Mouse (Mus musculus): ENCODE measurements around the gene Gm20696. TPM values are rescaled to one million over a fixed set of nuclear protein-coding genes. Genes with fewer than 3 reads are reported as not detected.

Gm20696 gene
- total RNA-seq, 2 experiments from 2014 or later: 1.2 to 1.3 TPM

GRCm38 (mm10) chr6:99489900-99490648, 176.5 kb downstream of the Gm20696 start:
- H3K27ac ChIP-seq: peak overlapping the region; percentile 78
- H3K4me3 ChIP-seq: no peak overlapping the region
- intact Hi-C loops (cut with DNase I): loop anchor here (5.0 kb wide), 1 partner anchor 32 kb away; the partner anchor contains the start of gene Foxp1
- TF ChIP-seq CTCF (IDR thresholded peaks at IDR 0.05): no peak
- no peak for DNase-seq

- DNase-seq: no peak
- Histone ChIP-seq H3K27ac (peak overlapping the region; percentile 6; the same call in 1 of the 2 replicates), H3K4me3 (no peak overlapping the region)
- intact Hi-C loops (cut with DNase I): loop anchor here (5.0 kb wide), 1 partner anchor 33 kb away; the partner anchor contains the start of gene Foxp1
- TF ChIP-seq CTCF (IDR thresholded peaks at IDR 0.05): no peak
Observed at GRCm38 (mm10) chr6:99489423-99489822, 177.2 kb downstream of the Gm20696 start.

GRCm38 (mm10) chr6:99485884-99486640, 180.5 kb downstream of the Gm20696 start:
- DNase-seq: peak; percentile 54
- intact Hi-C loops (cut with DNase I): loop anchor here (1.0 to 5.0 kb wide), 2 partner anchors 27 to 36 kb away; partner anchors contain the start of gene Foxp1
- Histone ChIP-seq H3K27ac (peak overlapping the region; percentile 91), H3K4me3 (peak overlapping the region; percentile 66)
- TF ChIP-seq CTCF (IDR thresholded peaks at IDR 0.05): peak; percentile 47

- Histone ChIP-seq H3K4me3 (peak overlapping the region; percentile 66), H3K27ac (peak overlapping the region; percentile 91)
- intact Hi-C loops (cut with DNase I): loop anchor here (1.0 to 5.0 kb wide), 2 partner anchors 26 to 37 kb away; partner anchors contain the start of gene Foxp1
- no peak for TF ChIP-seq CTCF (IDR thresholded peaks at IDR 0.05)
- peak; percentile 87 for DNase-seq
Observed at GRCm38 (mm10) chr6:99485217-99485883, 181.2 kb downstream of the Gm20696 start.

GRCm38 (mm10) chr6:99484884-99485216, 181.7 kb downstream of the Gm20696 start:
- H3K4me3 ChIP-seq: peak overlapping the region; percentile 66

GRCm38 (mm10) chr6:99484197-99484725, 182.3 kb downstream of the Gm20696 start:
- intact Hi-C loops (cut with DNase I): no loop called here
- no peak for TF ChIP-seq CTCF (IDR thresholded peaks at IDR 0.05)

More at GRCm38 (mm10) chr6:99484884-99485216, 181.7 kb downstream of the Gm20696 start:
- no peak for DNase-seq
- no peak for TF ChIP-seq CTCF (IDR thresholded peaks at IDR 0.05)
- intact Hi-C loops (cut with DNase I): loop anchor here (1.0 to 5.0 kb wide), 2 partner anchors 26 to 37 kb away; partner anchors contain the start of gene Foxp1
- H3K27ac ChIP-seq: peak overlapping the region; percentile 91

GRCm38 (mm10) chr6:99483556-99483955, 183.0 kb downstream of the Gm20696 start:
- Histone ChIP-seq H3K4me3 (no peak overlapping the region), H3K27ac (peak overlapping the region; percentile 20; the same call in 1 of the 2 replicates)
- intact Hi-C loops (cut with DNase I): no loop called here
- no peak for TF ChIP-seq CTCF (IDR thresholded peaks at IDR 0.05)
- DNase-seq: no peak

More at GRCm38 (mm10) chr6:99484197-99484725, 182.3 kb downstream of the Gm20696 start:
- Histone ChIP-seq H3K27ac (peak overlapping the region; percentile 91), H3K4me3 (no peak overlapping the region)
- no peak for DNase-seq

- TF ChIP-seq CTCF (IDR thresholded peaks at IDR 0.05): no peak
- Histone ChIP-seq H3K4me3 (no peak overlapping the region), H3K27ac (no peak overlapping the region)
- intact Hi-C loops (cut with DNase I): no loop called here
- no peak for DNase-seq
Observed at GRCm38 (mm10) chr6:99481568-99481967, 185.0 kb downstream of the Gm20696 start.

GRCm38 (mm10) chr6:99478873-99479650, 187.5 kb downstream of the Gm20696 start:
- no peak for TF ChIP-seq CTCF (IDR thresholded peaks at IDR 0.05)
- Histone ChIP-seq H3K27ac (no peak overlapping the region), H3K4me3 (no peak overlapping the region)
- intact Hi-C loops (cut with DNase I): no loop called here
- DNase-seq: no peak

- intact Hi-C loops (cut with DNase I): no loop called here
Observed at GRCm38 (mm10) chr6:99475040-99475439, 191.6 kb downstream of the Gm20696 start.

GRCm38 (mm10) chr6:99470906-99471305, 195.7 kb downstream of the Gm20696 start:
- no peak overlapping the region for H3K4me3 ChIP-seq
- TF ChIP-seq CTCF (IDR thresholded peaks at IDR 0.05): no peak
- intact Hi-C loops (cut with DNase I): no loop called here
- no peak overlapping the region for H3K27ac ChIP-seq
- DNase-seq: no peak

More at GRCm38 (mm10) chr6:99475040-99475439, 191.6 kb downstream of the Gm20696 start:
- Histone ChIP-seq H3K27ac (no peak overlapping the region), H3K4me3 (no peak overlapping the region)
- DNase-seq: peak; percentile 31
- TF ChIP-seq CTCF (IDR thresholded peaks at IDR 0.05): no peak
